Mouse (Mus musculus) CH12.LX (cell line): ENCODE results near the gene Ttll7.

Source experiments
- CHD2 ChIP-seq: IDR thresholded peaks from 2 replicates; pipeline ENCODE4 v1.6.1; 2011; ENCODE audit warnings: low read length, improper control_type of control experiment
- CTCF ChIP-seq, 2 experiments: IDR thresholded peaks in 1 of 2; conservative IDR thresholded peaks in 1 of 2; 2 replicates each; pipeline ENCODE4 v1.5.1; 2011 to 2012; ENCODE audit warnings: low read depth in 2 of 2, low read length in 2 of 2, improper control_type of control experiment in 1 of 2, inconsistent platforms in 1 of 2, mild to moderate bottlenecking in 1 of 2, moderate library complexity in 1 of 2
- E2F4 ChIP-seq: IDR thresholded peaks from 2 replicates; pipeline ENCODE4 v1.6.1; 2011; ENCODE audit warnings: low read depth, low read length, improper control_type of control experiment; ENCODE audit not compliant: insufficient replicate concordance
- EP300 ChIP-seq: IDR thresholded peaks from 2 replicates; pipeline ENCODE4 v1.6.1; 2011; ENCODE audit warnings: low read length, improper control_type of control experiment
- HCFC1 ChIP-seq: IDR thresholded peaks from 2 replicates; pipeline ENCODE4 v1.6.1; 2012; ENCODE audit warnings: low read depth, mild to moderate bottlenecking, inconsistent platforms, low read length, improper control_type of control experiment
- KAT2A ChIP-seq: IDR thresholded peaks from 2 replicates; pipeline ENCODE4 v1.6.1; 2012; ENCODE audit warnings: low read length, improper control_type of control experiment, inconsistent platforms; ENCODE audit not compliant: insufficient replicate concordance
- MAFK ChIP-seq: IDR thresholded peaks from 2 replicates; pipeline ENCODE4 v1.6.1; 2011; ENCODE audit warnings: low read length, improper control_type of control experiment; ENCODE audit not compliant: insufficient replicate concordance
- MAZ ChIP-seq: IDR thresholded peaks from 2 replicates; pipeline ENCODE4 v1.6.1; 2012; ENCODE audit warnings: low read depth, mild to moderate bottlenecking, inconsistent platforms, low read length, improper control_type of control experiment, moderate library complexity
- NELFE ChIP-seq: IDR thresholded peaks from 2 replicates; pipeline ENCODE4 v1.6.1; 2011; ENCODE audit warnings: low read depth, low read length, improper control_type of control experiment
- NRF1 ChIP-seq: IDR thresholded peaks from 2 replicates; pipeline ENCODE4 v1.6.1; 2014; ENCODE audit warnings: low read depth, mild to moderate bottlenecking, inconsistent platforms, low read length, improper control_type of control experiment, moderate library complexity
- POLR2A ChIP-seq: IDR thresholded peaks from 2 replicates; pipeline ENCODE4 v1.6.1; 2011; ENCODE audit warnings: low read depth, mild to moderate bottlenecking, improper control_type of control experiment, low read length
- SMC3 ChIP-seq: IDR thresholded peaks from 2 replicates; pipeline ENCODE4 v1.6.1; 2011; ENCODE audit warnings: low read depth, low read length, improper control_type of control experiment
- ZKSCAN1 ChIP-seq: IDR thresholded peaks from 2 replicates; pipeline ENCODE4 v1.6.1; 2012; ENCODE audit warnings: low read depth, inconsistent platforms, low read length, improper control_type of control experiment, borderline replicate concordance

DNA sequence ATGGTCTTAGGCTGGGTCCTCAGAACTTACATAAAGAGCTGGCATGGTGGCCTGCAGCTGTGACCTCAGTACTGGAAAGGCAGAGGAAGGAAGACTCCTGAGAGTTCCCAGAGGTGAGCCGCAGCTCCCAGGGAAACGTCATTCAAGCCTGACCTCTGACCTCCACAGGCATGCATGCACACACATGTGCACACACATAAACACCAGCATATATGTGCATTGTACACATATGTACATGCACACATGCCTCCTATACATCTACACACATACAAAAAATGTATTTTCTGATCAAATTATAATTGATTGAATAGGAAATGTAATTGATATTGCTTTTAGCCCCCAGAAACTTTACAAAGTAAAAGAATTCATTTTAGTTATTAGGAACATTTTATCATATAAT is 93.2 kb downstream of the Ttll7 start:
- no peak for TF ChIP-seq POLR2A
- no peak for TF ChIP-seq EP300
- TF ChIP-seq CTCF (conservative IDR thresholded peaks at IDR 0.05 in 1 of 2, IDR thresholded peaks at IDR 0.05 in 1 of 2; ENCODE audit: low read depth in 2 of 2, low read length in 2 of 2) = no peak
- TF ChIP-seq HCFC1 = no peak
- no peak for TF ChIP-seq CHD2
- no peak for TF ChIP-seq E2F4
- no peak for TF ChIP-seq NRF1
- TF ChIP-seq MAZ = no peak
- TF ChIP-seq NELFE = no peak
- no peak for TF ChIP-seq ZKSCAN1
- TF ChIP-seq SMC3 = no peak
- no peak for TF ChIP-seq MAFK
- no peak for TF ChIP-seq KAT2A
